Mouse (Mus musculus): Measurements from ENCODE around the gene Mrtfb. TPM values are rescaled to one million over a fixed set of nuclear protein-coding genes. Genes with fewer than 3 reads are reported as not detected.

Gene Mrtfb
- polyA plus RNA-seq, 1 experiment from 2014 or later = 23.7 TPM

- peak; percentile 39; the same call in 1 of the 2 replicates for ATAC-seq (ENCODE audit: borderline replicate concordance, extremely low read depth, low FRiP score, low TSS enrichment)
- H3K36me3 ChIP-seq = no peaks in the 10 kb centered on the region
- no peaks in the 10 kb centered on the region; the same call in 1 of the 2 replicates for H3K27me3 ChIP-seq
- H3K9me3 ChIP-seq = no peaks in the 10 kb centered on the region
- H3K4me1 ChIP-seq = peaks cover 16% of the 10 kb centered on the region
- peak overlapping the region; percentile 93 for H3K4me2 ChIP-seq
- H3K27ac ChIP-seq = peak overlapping the region; percentile 9; the same call in 1 of the 2 replicates
- H3K4me3 ChIP-seq = peak overlapping the region; percentile 69
- under 1% methylated on average over 46 of the region's 52 CpGs for WGBS
- H3K9ac ChIP-seq = peak overlapping the region; percentile 63
Measured at GRCm38 (mm10) chr16:13448051-13448705, 191.9 kb downstream of the Mrtfb start.

- Histone ChIP-seq H3K27me3 (no peaks in the 10 kb centered on the region; the same call in 1 of the 2 replicates), H3K4me3 (peak overlapping the region; percentile 69), H3K27ac (no peak overlapping the region), H3K36me3 (no peaks in the 10 kb centered on the region), H3K9me3 (no peaks in the 10 kb centered on the region), H3K4me1 (peaks cover 16% of the 10 kb centered on the region), H3K4me2 (peak overlapping the region; percentile 93), H3K9ac (peak overlapping the region; percentile 63)
- WGBS = 17% methylated on average over 8 of the region's 8 CpGs
- ATAC-seq (ENCODE audit: borderline replicate concordance, extremely low read depth, low FRiP score, low TSS enrichment) = no peak
Measured at GRCm38 (mm10) chr16:13448706-13449090, 192.4 kb downstream of the Mrtfb start.

- H3K9ac ChIP-seq = peak overlapping the region; percentile 17; the same call in 1 of the 2 replicates
- H3K4me3 ChIP-seq = peak overlapping the region; percentile 69; the same call in 1 of the 2 replicates
- WGBS = 26% methylated on average over 13 of the region's 13 CpGs
- H3K36me3 ChIP-seq = no peaks in the 10 kb centered on the region
- no peaks in the 10 kb centered on the region for H3K9me3 ChIP-seq
- no peak overlapping the region for H3K27ac ChIP-seq
- no peaks in the 10 kb centered on the region; the same call in 1 of the 2 replicates for H3K27me3 ChIP-seq
- H3K4me2 ChIP-seq = peak overlapping the region; percentile 93
- peaks cover 22% of the 10 kb centered on the region for H3K4me1 ChIP-seq
- ATAC-seq (ENCODE audit: borderline replicate concordance, extremely low read depth, low FRiP score, low TSS enrichment) = no peak
Measured at GRCm38 (mm10) chr16:13449491-13449890, 193.2 kb downstream of the Mrtfb start.

GRCm38 (mm10) chr16:13450831-13451230 is 194.6 kb downstream of the Mrtfb start:
- Histone ChIP-seq H3K9ac (no peak overlapping the region), H3K4me3 (no peak overlapping the region), H3K9me3 (no peaks in the 10 kb centered on the region), H3K4me1 (peaks cover 22% of the 10 kb centered on the region), H3K36me3 (no peaks in the 10 kb centered on the region), H3K4me2 (no peak overlapping the region), H3K27ac (no peak overlapping the region), H3K27me3 (no peaks in the 10 kb centered on the region; the same call in 1 of the 2 replicates)
- WGBS = 53% methylated on average over 7 of the region's 7 CpGs
- ATAC-seq (ENCODE audit: borderline replicate concordance, extremely low read depth, low FRiP score, low TSS enrichment) = no peak

GRCm38 (mm10) chr16:13451991-13452390 is 195.7 kb downstream of the Mrtfb start:
- no peak for ATAC-seq (ENCODE audit: borderline replicate concordance, extremely low read depth, low FRiP score, low TSS enrichment)
- Histone ChIP-seq H3K4me1 (peaks cover 18% of the 10 kb centered on the region), H3K4me3 (no peak overlapping the region), H3K36me3 (no peaks in the 10 kb centered on the region), H3K27me3 (no peaks in the 10 kb centered on the region; the same call in 1 of the 2 replicates), H3K9ac (no peak overlapping the region), H3K27ac (no peak overlapping the region), H3K9me3 (no peaks in the 10 kb centered on the region), H3K4me2 (no peak overlapping the region)
- 76% methylated on average over 4 of the region's 4 CpGs for WGBS

GRCm38 (mm10) chr16:13452661-13453060 is 196.4 kb downstream of the Mrtfb start:
- Histone ChIP-seq H3K9me3 (no peaks in the 10 kb centered on the region), H3K27me3 (no peaks in the 10 kb centered on the region; the same call in 1 of the 2 replicates), H3K9ac (no peak overlapping the region), H3K27ac (no peak overlapping the region; the same call in 1 of the 2 replicates), H3K4me3 (no peak overlapping the region), H3K4me1 (peaks cover 18% of the 10 kb centered on the region), H3K4me2 (no peak overlapping the region), H3K36me3 (no peaks in the 10 kb centered on the region)
- WGBS = 82% methylated on average over 7 of the region's 7 CpGs
- ATAC-seq (ENCODE audit: borderline replicate concordance, extremely low read depth, low FRiP score, low TSS enrichment) = no peak

- H3K4me3 ChIP-seq = no peak overlapping the region
- no peak overlapping the region for H3K9ac ChIP-seq
- no peak for ATAC-seq (ENCODE audit: borderline replicate concordance, extremely low read depth, low FRiP score, low TSS enrichment)
- no peak overlapping the region for H3K27ac ChIP-seq
- no peaks in the 10 kb centered on the region for H3K9me3 ChIP-seq
- H3K4me1 ChIP-seq = peaks cover 16% of the 10 kb centered on the region
- no peak overlapping the region for H3K4me2 ChIP-seq
- H3K27me3 ChIP-seq = no peaks in the 10 kb centered on the region; the same call in 1 of the 2 replicates
- 45% methylated on average over 10 of the region's 10 CpGs for WGBS
- no peaks in the 10 kb centered on the region for H3K36me3 ChIP-seq
Measured at GRCm38 (mm10) chr16:13454026-13454600, 197.8 kb downstream of the Mrtfb start.

GRCm38 (mm10) chr16:13455560-13455959 is 199.3 kb downstream of the Mrtfb start:
- Histone ChIP-seq H3K4me3 (no peak overlapping the region), H3K9me3 (no peaks in the 10 kb centered on the region), H3K4me2 (no peak overlapping the region), H3K9ac (no peak overlapping the region), H3K27me3 (no peaks in the 10 kb centered on the region), H3K36me3 (no peaks in the 10 kb centered on the region), H3K4me1 (peaks cover 17% of the 10 kb centered on the region), H3K27ac (no peak overlapping the region)
- peak; percentile 46; the same call in 1 of the 2 replicates for ATAC-seq (ENCODE audit: borderline replicate concordance, extremely low read depth, low FRiP score, low TSS enrichment)

GRCm38 (mm10) chr16:13458556-13458955 is 202.3 kb downstream of the Mrtfb start:
- Histone ChIP-seq H3K36me3 (no peaks in the 10 kb centered on the region), H3K9ac (no peak overlapping the region), H3K4me2 (no peak overlapping the region), H3K27ac (no peak overlapping the region), H3K9me3 (no peaks in the 10 kb centered on the region), H3K27me3 (no peaks in the 10 kb centered on the region), H3K4me3 (no peak overlapping the region), H3K4me1 (peaks cover 19% of the 10 kb centered on the region)
- ATAC-seq (ENCODE audit: borderline replicate concordance, extremely low read depth, low FRiP score, low TSS enrichment) = no peak

- Histone ChIP-seq H3K27ac (no peak overlapping the region), H3K4me3 (no peak overlapping the region), H3K36me3 (no peaks in the 10 kb centered on the region), H3K9me3 (no peaks in the 10 kb centered on the region), H3K9ac (no peak overlapping the region), H3K27me3 (no peaks in the 10 kb centered on the region), H3K4me1 (peaks cover 12% of the 10 kb centered on the region), H3K4me2 (no peak overlapping the region)
- no peak for ATAC-seq (ENCODE audit: borderline replicate concordance, extremely low read depth, low FRiP score, low TSS enrichment)
- WGBS = 55% methylated on average over 1 of the region's 1 CpGs
Measured at GRCm38 (mm10) chr16:13460071-13460470, 203.8 kb downstream of the Mrtfb start.

GRCm38 (mm10) chr16:13460777-13461408 is 204.6 kb downstream of the Mrtfb start:
- Histone ChIP-seq H3K9me3 (no peaks in the 10 kb centered on the region), H3K4me2 (no peak overlapping the region), H3K27ac (0 out of 2 replicates have a peak overlapping the region, but pooled peaks have one; percentile 15), H3K27me3 (no peaks in the 10 kb centered on the region), H3K36me3 (no peaks in the 10 kb centered on the region), H3K4me1 (peaks cover 12% of the 10 kb centered on the region), H3K4me3 (no peak overlapping the region), H3K9ac (no peak overlapping the region)
- 31% methylated on average over 3 of the region's 3 CpGs for WGBS
- ATAC-seq (ENCODE audit: borderline replicate concordance, extremely low read depth, low FRiP score, low TSS enrichment) = peak; percentile 54; the same call in 1 of the 2 replicates

GRCm38 (mm10) chr16:13464662-13465061 is 208.4 kb downstream of the Mrtfb start:
- Histone ChIP-seq H3K4me3 (no peak overlapping the region), H3K36me3 (no peaks in the 10 kb centered on the region), H3K9me3 (no peaks in the 10 kb centered on the region), H3K27ac (no peak overlapping the region), H3K9ac (no peak overlapping the region), H3K4me1 (peaks cover 12% of the 10 kb centered on the region), H3K27me3 (no peaks in the 10 kb centered on the region), H3K4me2 (no peak overlapping the region)
- 78% methylated on average over 5 of the region's 5 CpGs for WGBS
- ATAC-seq (ENCODE audit: borderline replicate concordance, extremely low read depth, low FRiP score, low TSS enrichment) = no peak
